Mouse (Mus musculus) embryonic fibroblast, embryonic 13.5 days (primary cell): ENCODE measurements around the gene Nek5.

ENCODE experiments used
- CTCF ChIP-seq: IDR thresholded peaks from 2 replicates; pipeline ENCODE4 v1.5.1; 2011; ENCODE audit warnings: mild to moderate bottlenecking, control low read depth, low read length, moderate library complexity, borderline replicate concordance; ENCODE audit not compliant: insufficient read depth
- POLR2A ChIP-seq: IDR thresholded peaks from 2 replicates; pipeline ENCODE4 v1.6.1; 2011; ENCODE audit warnings: low read depth, mild to moderate bottlenecking, control low read depth, low read length, moderate library complexity

DNA sequence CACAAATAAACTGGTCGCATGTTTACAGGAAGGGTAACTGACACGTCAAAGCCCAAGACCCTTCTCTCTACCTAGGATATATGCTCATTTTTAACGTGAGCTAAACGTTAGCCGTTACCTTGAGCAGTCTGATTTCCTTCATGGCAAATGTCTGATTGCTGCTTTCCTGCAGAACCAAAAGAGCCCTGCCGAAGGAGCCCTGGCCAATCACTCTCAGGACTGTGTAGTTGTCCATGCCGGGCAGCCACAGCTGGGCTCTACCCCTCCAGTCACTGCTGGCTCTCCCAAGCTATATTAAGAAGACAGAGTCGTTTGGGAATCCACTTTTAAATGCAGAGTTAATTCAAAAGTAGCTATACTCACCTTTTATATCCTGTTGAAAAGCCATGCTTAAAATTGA is 37.4 kb upstream of the Nek5 start:
- TF ChIP-seq CTCF (no peak), POLR2A (no peak)
